Comparison of ENCODE assay signal across 11 mouse cellular contexts in genomic region chr14:120306229-120306628, GRCm38 (mm10). TPM values are rescaled to one million over a fixed set of nuclear protein-coding genes. Genes with fewer than 3 reads are reported as not detected.
DNase-seq lines count a peak whose midpoint lies in the region; ATAC-seq and TF ChIP-seq lines count a peak whose summit lies in the region.
"Had no signal": no experiment of that assay in that cellular context is flagged by ENCODE, and none has a peak within 500 bp of the region (broad histone marks: within the 10 kb centered on the region; RNA-seq: fewer than 3 reads in every experiment).

No protein-coding gene starts in this region.

- H3K79me2 ChIP-seq in MEL (ENCODE audit: control insufficient read depth, insufficient read depth, low read length, poor library complexity) = no peaks in the 10 kb centered on the region

- peak in 1 of 2 experiments; percentile 56; a peak in 1 of 4 replicates for TF ChIP-seq POLR2A in MEL (IDR thresholded peaks at IDR 0.05; ENCODE audit: control insufficient read depth in 1 of 2, insufficient read depth in 1 of 2, low read depth in 1 of 2, low read length in 2 of 2, poor library complexity in 1 of 2)

- H3K27ac ChIP-seq in MEL (ENCODE audit: control insufficient read depth, low read depth, low read length) = no peak overlapping the region

- DNase-seq in CD4-positive, CD25-positive, alpha-beta regulatory T cell, adult 2 months (ENCODE audit: low read depth, low spot score) = peak; percentile 36
- DNase-seq in MEL (ENCODE audit: low read depth, low spot score) = peak; percentile 77
- no peak for DNase-seq in frontal cortex, postnatal 10 days (ENCODE audit: low spot score in 2 of 2)
- no peak for DNase-seq in thymus, postnatal 25 days
- no peak for DNase-seq in kidney, adult 11 months
- DNase-seq: heart, postnatal 14 days; kidney, adult 2 months; lung, postnatal 14 days had no signal

- H3K4me1 ChIP-seq in MEL (ENCODE audit: control insufficient read depth in 1 of 2, insufficient read depth in 2 of 2, low read length in 2 of 2) = peaks cover 0 to 5% of the 10 kb centered on the region in 2 experiments; a peak in 2 of 4 replicates

- no peaks in the 10 kb centered on the region for H3K9me3 ChIP-seq in MEL (replicated peaks; ENCODE audit: insufficient read depth, low read length)

- 0 out of 2 replicates have a peak overlapping the region, but pooled peaks have one; percentile 34 for H3K9ac ChIP-seq in MEL (ENCODE audit: control insufficient read depth, low read depth, low read length, poor library complexity, severe bottlenecking)

- ATAC-seq in granulocyte monocyte progenitor cell, adult 5-6 weeks (replicated peaks; ENCODE audit: poor library complexity, severe bottlenecking) = peak; percentile 75
- ATAC-seq in megakaryocyte progenitor cell, adult 5-6 weeks (replicated peaks; ENCODE audit: poor library complexity) = peak; percentile 75
- ATAC-seq: forebrain, embryonic 14.5 days had no signal

- TF ChIP-seq CTCF in MEL (IDR thresholded peaks at IDR 0.05 in 2 of 3, conservative IDR thresholded peaks at IDR 0.05 in 1 of 3; ENCODE audit: control insufficient read depth in 1 of 3, insufficient read depth in 1 of 3, low read depth in 2 of 3, low read length in 3 of 3, poor library complexity in 1 of 3, severe bottlenecking in 1 of 3) = no peak

- TF ChIP-seq RAD21 in MEL (IDR thresholded peaks at IDR 0.05; ENCODE audit: low read depth, low read length) = no peak

- H3K4me3 ChIP-seq in MEL (ENCODE audit: control insufficient read depth in 1 of 2, insufficient read depth in 1 of 2, low read depth in 2 of 2, low read length in 2 of 2) = peak overlapping the region in 1 of 2 experiments; percentile 40; a peak in 2 of 4 replicates

- no peaks in the 10 kb centered on the region for H3K27me3 ChIP-seq in MEL (ENCODE audit: control insufficient read depth in 1 of 2, insufficient read depth in 2 of 2, low read length in 2 of 2)

- H3K36me3 ChIP-seq in MEL (ENCODE audit: control insufficient read depth in 1 of 2, insufficient read depth in 2 of 2, low read length in 2 of 2) = peaks cover 0 to 8% of the 10 kb centered on the region in 2 experiments; a peak in 1 of 4 replicates

- TF ChIP-seq EP300 in MEL (IDR thresholded peaks at IDR 0.05; ENCODE audit: low read depth in 1 of 2, low read length in 2 of 2) = no peak

TF ChIP-seq in MEL, 35 proteins besides CTCF, POLR2A, EP300 and RAD21:
- TF ChIP-seq ZNF384 (IDR thresholded peaks at IDR 0.05; ENCODE audit: low read depth, low read length) (peak; percentile 97), TAL1 (IDR thresholded peaks at IDR 0.05; ENCODE audit: low read length) (no peak), TBP (IDR thresholded peaks at IDR 0.05; ENCODE audit: low read depth, low read length) (peak; percentile 80), HCFC1 (IDR thresholded peaks at IDR 0.05; ENCODE audit: low read depth, low read length) (peak; percentile 29; the same call in 1 of the 2 replicates)

RNA-seq across cellular contexts. Expression of gene Mbnl2, which starts 30.8 kb away (rescaled TPM):
- total RNA-seq in MEL (2012; rRNA removed) = 5.6 and 6.5 TPM in 2 replicates
- 1 to 10 TPM in 1 of 2 experiments, not detected in 1; 8.6 TPM for polyA plus RNA-seq in MEL (2012; ENCODE audit: insufficient read depth in 1 of 2, insufficient read length in 2 of 2, low read depth in 1 of 2, low replicate concordance in 2 of 2, missing spikeins in 1 of 2)
- 55.0 and 74.3 TPM in 2 replicates for total RNA-seq in granulocyte monocyte progenitor cell, adult 5-6 weeks (2014; fragmentation: Nextera tagmentation)
- total RNA-seq in granulocyte monocyte progenitor cell, adult 5-6 weeks (2017) = 66.8 and 83.5 TPM in 2 replicates
- total RNA-seq in megakaryocyte progenitor cell, adult 5-6 weeks (2015) = 94.4 and 97.8 TPM in 2 replicates
- 63.2 and 70.4 TPM in 2 replicates for total RNA-seq in megakaryocyte progenitor cell, adult 5-6 weeks (2017)

Comparison
In these comparisons a context has a peak if more than half of its experiments do, and no peak if none do; other contexts are left out.
1. DNase-seq: peak in CD4-positive, CD25-positive, alpha-beta regulatory T cell, adult 2 months (single experiment) and MEL (single experiment); none in frontal cortex, postnatal 10 days (0 of 2), thymus, postnatal 25 days (single experiment) and kidney, adult 11 months (single experiment).